Mouse (Mus musculus): Measurements from ENCODE around the gene Ppp2r2d.

DNA sequence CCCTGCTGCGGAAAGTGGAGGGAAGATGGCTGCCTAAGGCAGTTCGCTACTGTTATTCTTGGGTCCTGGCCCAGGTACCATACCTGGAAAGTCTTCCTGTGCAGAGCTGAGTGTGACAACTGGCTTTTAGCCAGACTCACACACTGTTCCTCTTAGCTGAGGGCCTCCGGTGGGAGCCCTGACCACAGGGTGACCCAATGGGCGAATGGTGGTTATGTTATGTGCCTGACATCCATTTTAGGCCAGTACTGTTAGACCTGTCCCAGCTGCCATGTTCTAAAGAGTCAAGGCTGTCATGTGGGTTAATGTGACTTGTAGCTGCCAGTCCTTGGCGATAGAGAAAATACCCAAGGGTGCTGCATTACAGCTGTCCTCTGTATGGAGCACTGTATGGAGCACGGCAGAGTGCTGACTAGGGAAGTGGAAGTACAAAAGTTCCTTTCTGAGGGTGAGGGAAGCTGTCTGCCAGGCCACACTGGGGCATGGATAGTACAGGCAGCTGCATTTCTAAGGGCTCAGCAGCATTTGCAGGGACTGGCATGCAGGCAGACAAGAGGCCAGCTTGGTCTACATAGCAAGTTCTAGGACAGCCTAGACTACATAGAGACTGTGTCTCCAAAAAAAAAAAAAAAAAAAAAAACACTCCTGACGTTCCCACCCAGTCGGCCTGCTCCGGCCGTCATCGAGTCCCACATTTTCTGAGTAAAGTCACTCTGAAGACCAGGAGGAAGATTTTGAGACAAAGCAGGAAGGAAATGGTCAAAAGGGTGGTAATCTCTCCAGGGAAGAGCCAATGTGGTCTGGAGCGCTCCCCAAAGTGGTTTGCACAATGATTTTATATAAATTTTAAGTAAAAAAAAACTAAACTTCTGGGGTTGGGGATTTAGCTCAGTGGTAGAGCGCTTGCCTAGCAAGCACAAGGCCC is 39.7 kb downstream of the Ppp2r2d start:
- no peak for TF ChIP-seq POLR2A (IDR thresholded peaks at IDR 0.05; ENCODE audit: borderline replicate concordance, extremely low read depth, insufficient read depth, insufficient read length, poor library complexity, severe bottlenecking)
- TF ChIP-seq CTCF (IDR thresholded peaks at IDR 0.05; ENCODE audit: borderline replicate concordance, extremely low read depth, insufficient read depth, insufficient read length) = no peak

Measured in brain, embryonic 14.5 days (tissue).